Mouse (Mus musculus): ENCODE results near the gene Espl1. TPM values are rescaled to one million over a fixed set of nuclear protein-coding genes. Genes with fewer than 3 reads are reported as not detected.

The Espl1 gene
- polyA plus RNA-seq, 1 experiment from 2014 or later = 18.3 TPM

DNA sequence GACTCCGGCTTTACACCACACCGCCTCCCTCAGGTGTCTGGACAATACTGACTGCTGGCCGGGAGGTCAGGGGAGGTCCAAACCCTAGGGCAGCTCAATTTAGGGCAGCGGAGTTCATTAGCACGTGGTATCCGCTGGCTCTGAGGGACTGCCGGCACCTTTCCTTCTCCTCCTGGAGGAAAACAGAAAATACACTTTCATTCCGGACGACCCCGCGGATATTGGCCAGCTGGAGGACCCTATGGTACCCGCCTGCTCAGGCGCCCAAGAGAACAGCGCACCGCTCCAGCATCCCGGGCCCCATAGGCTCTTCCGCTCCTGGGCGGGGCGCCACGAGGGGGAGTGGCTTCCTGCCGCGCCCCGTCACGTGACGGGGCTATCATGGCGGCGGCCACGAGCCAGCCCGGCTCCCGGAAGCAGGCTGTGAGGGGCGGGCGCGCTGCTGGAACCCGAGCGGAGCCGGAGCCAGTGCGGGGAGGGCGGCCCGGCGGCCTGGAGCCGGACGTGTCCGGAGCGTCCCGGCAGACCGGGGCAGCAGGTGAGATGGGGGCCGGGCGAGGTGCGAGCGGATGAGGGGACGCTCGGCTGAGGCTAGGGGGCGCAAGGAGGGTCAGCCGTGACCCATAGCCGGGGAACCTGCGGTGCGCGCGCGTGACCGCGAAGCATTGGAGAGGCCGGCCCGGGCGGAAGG lies 16.8 kb upstream of the Espl1 start, which contains the start of gene Mfsd5:
TSS of gene Mfsd5 (plus strand) at position 363 of the 691 bp plus-strand sequence.
- Histone ChIP-seq H3K4me1 (replicated peaks) (peaks cover 10% of the 10 kb centered on the region), H3K9me3 (no peaks in the 10 kb centered on the region), H3K4me2 (replicated peaks) (peak within 1 kb of the TSS; percentile 81), H3K4me3 (replicated peaks) (peak within 1 kb of the TSS; percentile 96), H3K36me3 (peaks cover 18% of the 10 kb centered on the region; the same call in 1 of the 2 replicates), H3K9ac (peak within 1 kb of the TSS; percentile 89), H3K27ac (peak within 1 kb of the TSS; percentile 94), H3K27me3 (replicated peaks) (no peaks in the 10 kb centered on the region)
- under 1% methylated on average over 62 of the region's 65 CpGs for WGBS
- ATAC-seq = peak; percentile 98

DNA sequence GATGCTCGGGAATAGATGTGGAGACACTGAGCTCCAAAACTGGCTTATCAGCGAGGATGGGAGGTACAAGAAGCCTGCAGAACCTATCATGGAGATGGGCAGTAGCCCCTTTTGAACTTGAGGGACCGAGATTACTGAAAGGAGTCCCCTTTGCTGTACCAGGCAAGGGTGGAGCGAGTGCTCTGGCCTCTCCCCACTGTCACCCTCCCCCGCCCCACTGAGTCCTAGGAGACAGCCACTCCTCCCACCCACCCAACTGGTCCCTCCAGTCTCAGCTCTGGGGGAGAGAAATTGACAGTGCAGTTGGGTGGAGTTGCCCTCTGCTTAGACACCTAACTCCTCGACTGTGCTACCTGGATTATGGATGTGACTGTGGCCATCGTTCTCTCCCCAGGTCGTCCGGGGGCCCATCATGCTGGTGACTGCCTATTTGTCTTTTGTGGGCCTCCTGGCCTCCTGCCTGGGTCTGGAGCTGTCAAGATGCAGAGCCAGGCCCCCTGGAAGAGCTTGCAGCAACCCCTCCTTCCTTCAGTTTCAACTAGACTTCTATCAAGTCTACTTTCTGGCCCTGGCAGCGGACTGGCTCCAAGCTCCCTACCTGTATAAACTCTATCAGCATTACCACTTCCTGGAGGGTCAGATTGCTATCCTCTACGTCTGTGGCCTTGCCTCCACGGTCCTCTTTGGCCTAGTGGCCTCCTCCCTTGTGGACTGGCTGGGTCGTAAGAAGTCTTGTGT lies 16.1 kb upstream of the Espl1 start:
- 28% methylated on average over 13 of the region's 13 CpGs for WGBS

DNA sequence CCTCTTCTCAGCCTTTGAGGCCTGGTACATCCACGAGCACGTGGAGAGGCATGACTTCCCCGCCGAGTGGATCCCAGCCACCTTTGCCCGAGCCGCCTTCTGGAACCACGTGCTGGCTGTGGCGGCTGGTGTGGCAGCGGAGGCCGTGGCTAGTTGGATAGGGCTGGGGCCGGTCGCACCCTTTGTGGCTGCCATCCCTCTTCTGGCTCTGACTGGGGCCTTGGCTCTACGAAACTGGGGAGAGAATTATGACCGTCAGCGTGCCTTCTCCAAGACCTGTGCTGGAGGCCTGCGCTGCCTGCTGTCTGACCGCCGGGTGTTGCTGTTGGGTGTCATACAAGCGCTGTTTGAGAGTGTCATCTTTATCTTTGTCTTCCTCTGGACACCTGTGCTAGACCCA lies 15.4 kb upstream of the Espl1 start:
- H3K36me3 ChIP-seq = peaks cover 18% of the 10 kb centered on the region; the same call in 1 of the 2 replicates
- H3K27ac ChIP-seq = no peak overlapping the region
- H3K27me3 ChIP-seq (replicated peaks) = no peaks in the 10 kb centered on the region
- WGBS = 93% methylated on average over 19 of the region's 19 CpGs
- ATAC-seq = no peak
- H3K4me2 ChIP-seq (replicated peaks) = peak overlapping the region; percentile 81
- H3K9ac ChIP-seq = peak overlapping the region; percentile 89
- H3K4me1 ChIP-seq (replicated peaks) = peaks cover 10% of the 10 kb centered on the region
- H3K4me3 ChIP-seq (replicated peaks) = peak overlapping the region; percentile 96
- no peaks in the 10 kb centered on the region for H3K9me3 ChIP-seq

More for the DNA sequence above, 16.1 kb upstream of the Espl1 start:
- H3K9me3 ChIP-seq = no peaks in the 10 kb centered on the region
- peak overlapping the region; percentile 89 for H3K9ac ChIP-seq
- H3K27me3 ChIP-seq (replicated peaks) = no peaks in the 10 kb centered on the region
- peak overlapping the region; percentile 94 for H3K27ac ChIP-seq
- H3K4me3 ChIP-seq (replicated peaks) = peak overlapping the region; percentile 96
- peaks cover 10% of the 10 kb centered on the region for H3K4me1 ChIP-seq (replicated peaks)
- H3K36me3 ChIP-seq = peaks cover 18% of the 10 kb centered on the region; the same call in 1 of the 2 replicates
- peak overlapping the region; percentile 81 for H3K4me2 ChIP-seq (replicated peaks)
- ATAC-seq = peak; percentile 53

DNA sequence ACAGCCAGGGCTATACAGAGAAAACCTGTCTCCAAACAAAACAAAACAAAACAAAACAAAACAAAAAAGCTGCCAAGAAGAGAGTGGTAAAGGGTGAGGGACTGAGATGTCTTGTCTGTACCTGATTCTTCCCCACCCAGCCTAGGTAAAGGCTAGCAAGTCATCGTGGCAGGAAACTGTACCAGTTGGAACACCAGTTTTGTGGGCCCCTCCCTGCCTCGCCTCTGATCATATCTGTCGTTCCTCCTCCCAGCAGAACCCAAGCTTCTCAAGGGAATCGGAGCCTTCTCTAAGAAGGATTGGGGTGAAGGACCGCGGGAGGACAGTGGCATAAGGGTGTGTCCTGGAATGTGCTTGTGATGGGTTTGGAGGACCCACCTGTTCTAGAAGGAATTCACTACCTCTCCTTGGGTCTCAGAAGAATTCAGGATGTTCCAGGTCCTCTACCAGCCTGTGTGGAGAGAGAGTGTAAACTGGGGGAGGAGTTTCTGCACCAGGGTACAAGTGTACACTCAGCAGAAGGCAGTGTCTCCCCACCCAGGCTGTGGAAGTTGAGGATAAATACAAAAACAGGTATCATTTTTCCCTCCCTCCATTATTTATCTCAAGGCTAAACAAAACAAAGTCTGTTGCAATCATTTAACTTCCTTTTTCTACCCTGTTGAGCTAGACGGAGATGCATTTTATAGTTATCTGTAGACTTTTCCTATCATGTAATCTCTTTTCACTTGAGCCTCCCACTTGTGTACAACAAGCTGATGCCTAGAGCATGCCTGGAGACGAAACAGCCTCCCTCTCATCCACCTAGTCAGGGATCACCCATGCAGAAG lies 13.4 kb upstream of the Espl1 start:
- Histone ChIP-seq H3K4me3 (replicated peaks) (no peak overlapping the region), H3K36me3 (peaks cover 18% of the 10 kb centered on the region; the same call in 1 of the 2 replicates), H3K4me2 (replicated peaks) (no peak overlapping the region), H3K9me3 (no peaks in the 10 kb centered on the region), H3K27ac (no peak overlapping the region), H3K4me1 (replicated peaks) (peaks cover 10% of the 10 kb centered on the region), H3K9ac (no peak overlapping the region), H3K27me3 (replicated peaks) (no peaks in the 10 kb centered on the region)
- no peak for ATAC-seq
- WGBS = 72% methylated on average over 8 of the region's 8 CpGs

DNA sequence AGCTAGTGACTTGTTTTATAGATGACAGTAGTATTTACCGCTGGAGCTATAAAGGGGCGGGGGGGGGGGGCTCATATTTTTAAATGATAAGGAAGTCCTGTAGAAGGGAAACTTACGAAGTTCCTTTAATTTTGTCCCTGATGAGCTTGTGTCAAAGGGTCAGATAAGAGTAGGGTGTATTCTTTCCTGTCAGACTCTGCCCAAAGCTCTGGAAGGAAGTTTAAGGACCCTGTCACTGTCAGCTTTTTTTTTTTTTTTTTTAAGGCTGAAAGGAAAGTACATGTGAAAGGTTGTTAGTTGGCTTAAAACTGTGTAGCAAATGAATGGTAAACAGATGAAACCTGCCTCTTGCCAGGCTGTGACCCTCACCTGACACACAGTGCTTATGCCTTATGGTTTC lies 12.4 kb upstream of the Espl1 start:
- Histone ChIP-seq H3K27me3 (replicated peaks) (no peaks in the 10 kb centered on the region), H3K9me3 (no peaks in the 10 kb centered on the region), H3K4me1 (replicated peaks) (peaks cover 10% of the 10 kb centered on the region), H3K4me3 (replicated peaks) (no peak overlapping the region), H3K27ac (no peak overlapping the region), H3K36me3 (peaks cover 18% of the 10 kb centered on the region; the same call in 1 of the 2 replicates), H3K4me2 (replicated peaks) (no peak overlapping the region), H3K9ac (no peak overlapping the region)
- 71% methylated on average over 3 of the region's 3 CpGs for WGBS
- ATAC-seq = no peak

DNA sequence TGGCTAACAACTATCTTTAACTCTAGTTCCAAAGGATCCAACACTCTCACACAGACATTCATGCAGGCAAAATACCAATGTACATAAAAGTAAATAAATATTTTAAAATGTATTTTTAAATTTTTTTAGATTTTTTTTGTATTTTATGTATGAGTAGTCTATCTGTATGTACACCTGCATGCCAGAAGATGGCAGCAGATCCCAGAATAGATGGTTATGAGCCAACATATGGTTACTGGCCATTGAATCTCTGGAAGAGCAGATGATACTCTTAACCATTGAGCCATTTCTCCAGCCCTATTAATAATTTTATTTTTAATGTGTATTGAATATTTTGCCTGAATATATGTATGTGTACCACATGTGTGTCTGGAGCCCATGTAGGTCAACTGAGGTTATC lies 8.7 kb upstream of the Espl1 start:
- H3K9me3 ChIP-seq = no peaks in the 10 kb centered on the region
- no peak overlapping the region for H3K9ac ChIP-seq
- H3K27ac ChIP-seq = no peak overlapping the region
- H3K4me2 ChIP-seq (replicated peaks) = no peak overlapping the region
- no peak for ATAC-seq
- H3K4me3 ChIP-seq (replicated peaks) = no peak overlapping the region
- H3K36me3 ChIP-seq = no peaks in the 10 kb centered on the region
- no peaks in the 10 kb centered on the region for H3K4me1 ChIP-seq (replicated peaks)
- H3K27me3 ChIP-seq (replicated peaks) = no peaks in the 10 kb centered on the region

DNA sequence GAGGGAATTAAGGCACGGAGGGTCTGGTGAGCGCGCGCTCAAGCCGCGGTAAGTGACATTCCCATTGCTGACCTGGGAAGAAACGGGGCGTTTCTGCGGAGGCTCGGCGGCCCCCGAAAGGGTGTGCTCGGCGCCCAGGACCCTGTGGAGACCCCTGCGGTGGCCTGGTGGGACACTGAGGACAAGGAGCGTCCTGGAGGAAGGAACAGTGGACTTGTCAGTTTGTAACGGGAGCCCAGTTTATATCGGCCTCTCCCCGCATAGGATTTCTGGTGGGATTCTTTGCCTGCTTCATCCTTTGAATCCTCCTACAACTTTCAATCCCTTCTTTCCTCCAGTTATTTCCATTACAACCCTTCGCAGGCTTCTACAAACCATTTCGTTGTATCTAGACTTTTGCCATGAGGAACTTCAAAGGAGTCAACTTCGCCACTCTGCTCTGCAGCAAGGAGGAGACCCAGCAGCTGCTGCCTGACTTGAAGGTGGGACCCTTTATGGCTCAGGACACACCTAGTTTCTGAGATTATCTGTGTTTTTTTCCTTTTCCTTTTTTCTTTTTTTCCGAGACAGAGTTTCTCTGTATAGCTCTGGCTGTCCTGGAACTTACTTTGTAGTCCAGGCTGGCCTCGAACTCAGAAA lies 421 bp downstream of the Espl1 start:
- H3K4me2 ChIP-seq (replicated peaks) = peak overlapping the region; percentile 84
- peak overlapping the region; percentile 29; the same call in 1 of the 2 replicates for H3K27ac ChIP-seq
- peak overlapping the region; percentile 71 for H3K4me3 ChIP-seq (replicated peaks)
- H3K9ac ChIP-seq = peak overlapping the region; percentile 57
- ATAC-seq = peak; percentile 60
- no peaks in the 10 kb centered on the region for H3K27me3 ChIP-seq (replicated peaks)
- peaks cover 7% of the 10 kb centered on the region; the same call in 1 of the 2 replicates for H3K4me1 ChIP-seq (replicated peaks)
- peaks cover 11% of the 10 kb centered on the region; the same call in 1 of the 2 replicates for H3K36me3 ChIP-seq
- WGBS = 4% methylated on average over 24 of the region's 24 CpGs
- H3K9me3 ChIP-seq = no peaks in the 10 kb centered on the region

DNA sequence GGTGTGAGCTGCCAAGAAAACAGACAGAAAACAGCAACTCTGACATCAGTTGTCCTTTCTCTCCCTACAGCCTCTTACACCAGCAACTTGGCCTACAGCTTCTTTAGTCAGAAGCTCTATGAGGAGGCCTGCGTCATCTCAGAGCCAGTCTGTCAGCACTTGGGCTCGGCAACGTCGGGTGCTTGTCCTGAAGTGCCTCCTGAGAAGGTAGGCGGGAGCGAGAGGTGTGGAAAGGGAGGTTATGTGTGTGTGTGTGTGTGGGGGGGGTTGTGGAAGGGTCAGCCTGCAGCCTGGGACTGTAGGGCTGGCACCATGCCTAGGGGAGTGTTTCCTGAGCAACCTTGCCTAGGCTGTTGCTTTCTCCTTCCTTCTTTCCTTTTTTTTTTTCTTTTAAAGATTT lies 6.5 kb downstream of the Espl1 start:
- no peaks in the 10 kb centered on the region for H3K4me1 ChIP-seq (replicated peaks)
- no peak overlapping the region for H3K4me2 ChIP-seq (replicated peaks)
- no peak overlapping the region for H3K27ac ChIP-seq
- H3K9me3 ChIP-seq = no peaks in the 10 kb centered on the region
- no peak overlapping the region for H3K4me3 ChIP-seq (replicated peaks)
- no peaks in the 10 kb centered on the region for H3K27me3 ChIP-seq (replicated peaks)
- peaks cover 39% of the 10 kb centered on the region for H3K36me3 ChIP-seq
- no peak overlapping the region for H3K9ac ChIP-seq
- no peak for ATAC-seq
- WGBS = 75% methylated on average over 6 of the region's 6 CpGs

DNA sequence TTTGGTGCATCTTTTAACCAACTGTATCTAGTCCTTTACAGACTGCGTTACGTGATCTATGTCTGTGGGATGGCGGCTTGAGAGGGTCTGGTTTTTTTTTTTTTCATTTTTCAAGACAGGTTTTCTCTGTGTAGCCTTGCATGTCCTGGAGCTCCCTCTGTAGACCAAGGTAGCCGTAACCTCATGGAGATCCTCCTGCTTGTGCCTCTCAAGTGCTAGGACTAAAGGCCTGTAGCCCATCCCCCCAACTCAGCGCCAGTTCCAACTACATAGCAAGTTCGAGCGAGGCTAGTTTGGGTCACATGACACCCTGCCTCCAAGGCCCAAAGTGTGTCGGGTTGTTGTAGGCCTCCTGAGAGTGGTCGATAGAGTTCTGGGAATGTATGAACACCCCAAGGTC lies 12.7 kb downstream of the Espl1 start:
- 84% methylated on average over 9 of the region's 9 CpGs for WGBS
- Histone ChIP-seq H3K4me1 (replicated peaks) (no peaks in the 10 kb centered on the region; the same call in 1 of the 2 replicates), H3K4me3 (replicated peaks) (no peak overlapping the region), H3K27ac (no peak overlapping the region), H3K4me2 (replicated peaks) (no peak overlapping the region), H3K9me3 (no peaks in the 10 kb centered on the region), H3K27me3 (replicated peaks) (no peaks in the 10 kb centered on the region), H3K36me3 (peaks cover 49% of the 10 kb centered on the region), H3K9ac (no peak overlapping the region)
- ATAC-seq = no peak

DNA sequence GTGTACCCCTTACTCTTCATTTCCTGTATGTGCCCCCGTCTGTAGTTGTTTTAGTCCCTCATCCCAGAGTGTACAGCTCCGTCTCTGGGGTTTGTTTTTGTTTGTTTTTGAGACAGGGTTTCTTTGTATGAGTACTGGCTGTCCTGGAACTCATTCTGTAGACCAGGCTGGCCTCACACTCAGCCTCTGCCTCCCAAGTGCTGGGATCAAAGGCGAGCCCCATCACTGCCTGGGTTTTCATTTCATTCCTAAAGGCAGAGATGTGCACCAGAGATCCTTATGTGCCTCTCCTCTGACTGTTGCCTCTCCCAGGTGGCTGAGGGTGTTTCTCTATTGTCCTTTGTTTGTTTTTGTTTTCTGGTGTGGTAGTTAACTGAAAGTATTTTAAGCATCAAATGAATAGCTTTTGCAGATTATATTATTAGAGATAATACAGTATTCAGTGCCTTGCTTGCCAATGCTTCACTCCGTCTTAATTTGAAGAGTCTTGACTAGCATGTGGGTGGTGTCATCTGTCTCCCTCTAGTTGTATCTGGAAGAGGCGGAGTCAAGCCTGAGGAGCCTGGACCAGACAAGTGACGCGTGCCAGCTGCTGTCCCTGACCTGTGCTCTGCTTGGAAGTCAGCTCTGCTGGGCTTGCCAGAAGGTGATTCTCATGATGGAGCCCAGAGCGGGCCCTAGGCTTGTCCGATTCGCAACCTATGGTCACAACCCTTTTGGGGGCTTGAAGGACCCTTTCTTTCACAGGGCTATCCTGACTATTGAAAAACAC lies 14.2 kb downstream of the Espl1 start:
- no peaks in the 10 kb centered on the region; the same call in 1 of the 2 replicates for H3K4me1 ChIP-seq (replicated peaks)
- ATAC-seq = peak; percentile 61; the same call in 1 of the 2 replicates
- no peaks in the 10 kb centered on the region for H3K9me3 ChIP-seq
- WGBS = 55% methylated on average over 10 of the region's 10 CpGs
- no peak overlapping the region for H3K4me2 ChIP-seq (replicated peaks)
- no peak overlapping the region for H3K9ac ChIP-seq
- H3K36me3 ChIP-seq = peaks cover 42% of the 10 kb centered on the region
- no peak overlapping the region for H3K4me3 ChIP-seq (replicated peaks)
- no peaks in the 10 kb centered on the region for H3K27me3 ChIP-seq (replicated peaks)
- no peak overlapping the region for H3K27ac ChIP-seq

DNA sequence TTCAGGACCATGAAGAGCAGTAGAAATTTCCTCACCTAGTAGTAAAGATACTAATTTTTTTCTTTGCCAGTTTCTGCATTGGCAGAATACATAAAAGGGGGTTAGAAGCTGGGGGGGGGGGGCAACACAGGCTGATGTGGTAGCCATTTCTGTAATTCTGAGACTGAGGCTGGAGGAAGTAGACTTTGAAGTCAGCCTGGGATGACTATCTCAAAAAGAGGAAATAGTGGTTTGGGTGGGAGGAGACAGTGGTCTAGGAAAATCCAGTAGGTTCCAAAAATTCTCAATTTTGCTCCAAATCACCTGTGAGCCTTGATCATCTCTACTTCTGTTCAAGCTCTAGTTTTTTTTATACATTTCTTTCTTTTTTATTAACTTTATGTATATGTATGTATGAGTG lies 15.4 kb downstream of the Espl1 start:
- peaks cover 42% of the 10 kb centered on the region for H3K36me3 ChIP-seq

More for the DNA sequence above, 15.4 kb downstream of the Espl1 start:
- H3K9me3 ChIP-seq = no peaks in the 10 kb centered on the region
- H3K4me3 ChIP-seq (replicated peaks) = no peak overlapping the region
- no peaks in the 10 kb centered on the region for H3K27me3 ChIP-seq (replicated peaks)
- no peak overlapping the region for H3K4me2 ChIP-seq (replicated peaks)
- H3K27ac ChIP-seq = no peak overlapping the region
- ATAC-seq = no peak
- no peaks in the 10 kb centered on the region; the same call in 1 of the 2 replicates for H3K4me1 ChIP-seq (replicated peaks)
- H3K9ac ChIP-seq = no peak overlapping the region
